Mouse (Mus musculus): ENCODE measurements around the gene Ints1. TPM values are rescaled to one million over a fixed set of nuclear protein-coding genes. Genes with fewer than 3 reads are reported as not detected.

Ints1 gene
- total RNA-seq, 1 experiment from 2014 or later: 32.7 TPM

GRCm38 (mm10) chr5:139801880-139802279 lies 26.4 kb upstream of the Ints1 start:
- no peak for ATAC-seq (replicated peaks; ENCODE audit: low read depth, poor library complexity, severe bottlenecking)

DNA sequence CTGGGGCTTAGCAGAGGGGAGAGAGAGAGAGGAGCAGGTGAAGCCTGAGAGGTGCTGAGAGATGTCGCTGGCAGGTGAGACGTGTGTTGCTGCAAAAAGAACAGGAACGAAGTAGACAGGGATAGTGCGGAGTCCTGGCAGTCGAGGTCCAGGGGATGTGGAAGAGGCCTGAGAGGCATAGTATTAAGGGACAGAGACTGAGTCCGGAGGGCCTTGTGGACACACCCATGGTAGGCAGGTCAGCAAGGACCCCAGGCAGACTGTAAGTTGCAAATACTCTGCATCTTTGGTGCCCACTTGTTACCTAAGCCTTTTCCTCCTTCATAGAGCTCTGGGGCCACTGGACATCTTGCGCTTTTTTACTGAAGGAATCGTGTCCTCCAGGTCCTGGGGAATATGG lies 25.8 kb upstream of the Ints1 start:
- ATAC-seq (replicated peaks; ENCODE audit: low read depth, poor library complexity, severe bottlenecking): no peak

DNA sequence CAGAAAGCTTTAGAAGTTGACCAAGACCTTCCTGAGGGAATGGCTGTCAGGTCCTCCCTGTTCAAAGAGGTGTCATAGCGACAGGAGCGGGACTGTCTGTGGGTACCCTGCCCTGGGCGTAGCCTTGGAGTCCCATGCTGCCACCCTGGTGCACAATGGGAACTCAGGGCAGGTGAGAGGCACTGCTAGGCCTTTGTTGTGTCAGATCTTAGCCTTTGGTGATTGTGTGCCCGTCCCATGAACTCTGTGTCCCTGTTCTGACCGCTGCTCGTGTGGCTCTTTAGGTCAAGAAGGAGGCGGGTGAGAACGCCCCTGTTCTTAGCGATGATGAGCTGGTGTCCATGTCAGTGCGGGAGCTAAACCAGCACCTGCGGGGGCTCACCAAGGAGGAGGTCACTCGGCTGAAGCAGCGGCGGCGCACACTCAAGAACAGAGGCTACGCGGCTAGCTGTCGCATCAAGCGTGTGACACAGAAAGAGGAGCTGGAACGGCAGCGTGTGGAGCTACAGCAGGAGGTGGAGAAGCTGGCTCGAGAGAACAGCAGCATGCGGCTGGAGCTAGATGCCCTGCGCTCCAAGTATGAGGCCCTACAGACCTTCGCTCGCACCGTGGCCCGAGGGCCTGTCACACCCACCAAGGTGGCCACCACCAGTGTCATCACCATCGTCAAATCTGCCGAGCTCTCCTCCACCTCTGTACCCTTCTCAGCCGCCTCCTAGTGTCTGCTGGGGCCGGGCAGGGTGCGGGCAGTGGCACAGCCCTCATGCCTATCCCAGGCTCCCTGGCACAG lies 24.5 kb upstream of the Ints1 start:
- no peak for ATAC-seq (replicated peaks; ENCODE audit: low read depth, poor library complexity, severe bottlenecking)

GRCm38 (mm10) chr5:139799041-139799440 lies 23.6 kb upstream of the Ints1 start:
- no peak for ATAC-seq (replicated peaks; ENCODE audit: low read depth, poor library complexity, severe bottlenecking)

- no peak for ATAC-seq (replicated peaks; ENCODE audit: low read depth, poor library complexity, severe bottlenecking)
Measured at GRCm38 (mm10) chr5:139798168-139798900, 22.9 kb upstream of the Ints1 start.

DNA sequence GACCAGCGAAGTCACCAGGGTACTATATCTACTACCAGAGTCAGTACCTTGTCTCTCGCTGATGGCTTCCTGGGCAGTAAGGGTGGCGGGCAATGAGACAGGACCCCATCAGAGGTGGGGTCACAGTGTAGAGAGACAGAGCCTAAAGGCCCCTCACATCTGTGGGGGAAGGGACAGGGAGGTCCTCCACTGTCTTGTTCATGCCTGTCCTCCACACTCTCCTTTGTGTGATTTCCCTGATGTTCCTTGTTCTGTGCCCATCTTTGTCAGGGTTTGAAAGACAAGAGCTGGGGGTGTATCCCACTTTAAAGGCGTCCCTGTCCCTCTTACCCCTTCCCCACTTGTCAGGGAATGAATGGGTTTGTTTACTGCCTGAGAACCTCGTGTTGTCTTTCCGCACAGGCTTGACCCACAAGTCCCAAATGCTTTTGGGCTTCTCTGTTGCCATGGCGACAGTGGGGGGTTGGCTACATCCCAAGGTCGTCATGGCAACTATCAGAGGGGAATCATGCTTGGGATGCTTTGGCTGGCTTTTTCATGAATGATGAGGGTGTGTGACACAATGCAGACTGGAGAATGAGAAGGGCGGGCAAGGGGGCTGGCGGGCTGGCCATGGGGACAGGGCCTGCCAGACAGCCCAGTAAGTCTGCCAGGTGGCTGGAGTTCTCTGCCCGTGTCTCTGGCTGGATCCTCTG lies 22.1 kb upstream of the Ints1 start:
- no peak for ATAC-seq (replicated peaks; ENCODE audit: low read depth, poor library complexity, severe bottlenecking)

DNA sequence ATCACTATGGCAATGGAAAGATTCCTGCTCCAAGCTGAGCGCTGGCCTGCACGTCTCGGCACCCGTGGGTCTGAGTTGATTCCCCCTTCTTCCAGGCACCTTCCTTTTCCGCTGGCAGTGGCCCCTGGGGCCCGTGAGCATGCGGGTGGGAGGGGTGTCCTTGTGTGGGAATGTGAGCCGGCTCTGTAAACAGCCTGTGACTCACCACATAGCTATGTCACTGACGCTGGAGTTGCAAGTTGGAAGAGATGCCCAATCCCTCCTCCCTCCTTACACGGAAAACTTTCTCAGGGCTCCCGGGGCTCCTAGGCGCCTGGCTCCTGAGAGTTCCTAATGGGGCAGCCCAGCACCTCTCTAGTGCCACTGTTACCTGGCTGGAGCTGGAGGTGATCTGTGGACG lies 21.4 kb upstream of the Ints1 start:
- ATAC-seq (replicated peaks; ENCODE audit: low read depth, poor library complexity, severe bottlenecking): no peak

GRCm38 (mm10) chr5:139796001-139796620 lies 20.6 kb upstream of the Ints1 start:
- ATAC-seq (replicated peaks; ENCODE audit: low read depth, poor library complexity, severe bottlenecking): no peak

DNA sequence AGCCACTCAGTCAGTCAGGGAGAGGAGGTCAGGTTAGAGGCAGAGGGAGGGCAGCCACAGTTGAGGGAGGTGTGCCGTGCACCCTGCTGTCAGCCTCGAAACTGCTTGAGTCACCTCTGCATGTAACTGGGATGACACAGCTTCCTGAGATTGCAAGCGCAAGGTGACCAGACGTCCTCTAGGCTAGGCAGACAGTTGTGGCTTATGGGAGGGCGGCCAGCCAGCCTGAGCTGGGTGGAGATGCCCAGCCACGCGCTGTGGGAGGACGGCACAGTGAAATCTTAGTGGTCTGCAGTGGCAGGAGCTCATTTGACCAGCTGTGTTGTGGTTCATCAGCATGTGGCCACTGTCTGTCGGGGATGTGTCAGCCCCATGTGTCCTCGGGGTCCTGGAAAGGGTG lies 19.5 kb upstream of the Ints1 start:
- peak; percentile 21 for ATAC-seq (replicated peaks; ENCODE audit: low read depth, poor library complexity, severe bottlenecking)

DNA sequence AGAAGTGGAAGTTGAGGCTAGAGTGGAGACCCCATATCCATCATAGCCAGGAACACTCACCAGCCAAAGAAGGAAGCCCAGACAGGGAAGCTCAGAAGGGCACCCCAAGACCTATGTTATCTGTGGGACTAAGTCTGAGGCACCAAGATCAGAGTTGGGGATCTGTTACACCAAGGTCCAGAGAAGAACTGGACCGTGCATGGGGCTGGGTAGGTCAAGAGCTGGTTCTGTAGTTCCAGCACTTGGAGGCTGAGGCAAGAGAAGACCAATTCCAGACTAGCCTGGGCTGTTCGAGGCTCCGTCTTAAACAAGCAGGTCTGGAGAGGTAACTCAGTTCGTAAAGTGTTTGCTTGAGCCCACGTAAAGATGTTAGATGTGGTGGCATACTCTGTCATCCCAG lies 18.7 kb upstream of the Ints1 start:
- ATAC-seq (replicated peaks; ENCODE audit: low read depth, poor library complexity, severe bottlenecking): no peak

- peak; percentile 4; the same call in 1 of the 2 replicates for ATAC-seq (replicated peaks; ENCODE audit: low read depth, poor library complexity, severe bottlenecking)
Measured at GRCm38 (mm10) chr5:139793338-139794089, 18.0 kb upstream of the Ints1 start.

DNA sequence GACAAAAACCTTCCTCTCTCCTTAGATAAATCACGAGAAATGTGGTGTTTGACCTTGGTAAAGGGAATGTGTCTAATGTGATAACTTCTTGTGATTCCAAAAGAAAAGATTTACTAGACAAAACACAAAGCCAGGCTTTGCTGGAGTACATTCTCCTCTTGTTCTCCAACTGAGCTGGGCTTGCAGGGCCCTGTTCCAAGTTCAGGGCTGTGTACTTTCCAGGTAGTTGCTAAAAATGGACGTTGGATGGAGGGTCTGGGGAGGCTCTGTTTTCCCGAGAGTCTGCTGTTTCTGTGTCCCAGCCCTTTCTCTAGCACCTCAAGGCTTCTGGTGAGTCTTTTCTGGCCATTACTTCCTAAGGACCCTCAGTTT lies 17.5 kb upstream of the Ints1 start:
- ATAC-seq (replicated peaks; ENCODE audit: low read depth, poor library complexity, severe bottlenecking): no peak

DNA sequence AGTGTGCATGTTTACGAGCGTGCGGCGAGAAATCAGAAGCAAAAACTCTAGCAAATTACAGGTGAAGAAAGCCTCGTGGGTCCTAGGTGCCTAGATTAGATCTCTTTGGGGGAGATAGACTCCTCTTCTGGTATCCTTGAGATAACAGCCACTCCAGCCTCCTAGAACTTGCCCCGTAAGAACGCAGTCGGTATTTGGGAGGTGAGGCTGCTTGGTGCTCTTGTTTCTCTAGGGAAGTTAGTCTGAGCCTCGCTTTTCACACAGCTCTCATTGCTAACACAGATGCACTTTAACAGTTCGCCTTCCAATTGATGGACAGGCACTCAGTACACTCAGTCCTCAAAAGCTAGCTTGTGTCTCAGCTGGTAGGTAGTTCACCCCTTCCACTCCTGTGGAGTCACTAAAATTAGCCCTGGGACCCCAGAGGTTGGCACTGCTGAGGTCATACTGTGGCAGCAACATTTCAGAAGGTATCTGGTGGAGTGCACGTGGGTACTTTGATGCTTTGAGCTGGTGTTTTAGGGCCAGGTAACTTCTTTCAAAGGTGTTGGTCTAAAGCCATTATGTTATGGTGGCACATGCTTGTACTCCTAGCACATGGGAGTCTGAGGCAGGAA lies 16.8 kb upstream of the Ints1 start:
- ATAC-seq (replicated peaks; ENCODE audit: low read depth, poor library complexity, severe bottlenecking): no peak

- peak; percentile 74 for ATAC-seq (replicated peaks; ENCODE audit: low read depth, poor library complexity, severe bottlenecking)
Measured at GRCm38 (mm10) chr5:139791227-139792158, 16.0 kb upstream of the Ints1 start, which contains the start of gene Mafk. Mafk (plus strand) TSS chr5:139791513.

DNA sequence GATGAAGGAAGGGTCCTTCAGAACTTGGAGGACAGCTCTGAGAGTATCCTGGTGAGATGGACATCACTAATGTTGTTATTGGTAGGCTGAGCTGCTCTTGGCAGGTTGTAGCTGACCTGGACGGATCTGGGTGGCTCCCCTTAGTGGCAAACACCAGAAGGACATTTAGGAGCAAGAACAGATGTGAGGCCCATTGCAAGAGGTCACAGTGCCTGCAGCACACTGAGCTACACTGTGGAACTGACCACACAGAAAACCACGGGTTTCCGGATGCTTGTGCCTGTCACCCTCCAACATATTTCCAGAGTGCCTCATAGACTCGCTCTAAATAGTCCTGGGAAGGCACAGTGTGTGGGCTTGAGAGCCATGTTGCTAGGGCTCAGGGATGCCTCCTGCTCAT lies 14.0 kb upstream of the Ints1 start:
- peak; percentile 40 for ATAC-seq (replicated peaks; ENCODE audit: low read depth, poor library complexity, severe bottlenecking)

DNA sequence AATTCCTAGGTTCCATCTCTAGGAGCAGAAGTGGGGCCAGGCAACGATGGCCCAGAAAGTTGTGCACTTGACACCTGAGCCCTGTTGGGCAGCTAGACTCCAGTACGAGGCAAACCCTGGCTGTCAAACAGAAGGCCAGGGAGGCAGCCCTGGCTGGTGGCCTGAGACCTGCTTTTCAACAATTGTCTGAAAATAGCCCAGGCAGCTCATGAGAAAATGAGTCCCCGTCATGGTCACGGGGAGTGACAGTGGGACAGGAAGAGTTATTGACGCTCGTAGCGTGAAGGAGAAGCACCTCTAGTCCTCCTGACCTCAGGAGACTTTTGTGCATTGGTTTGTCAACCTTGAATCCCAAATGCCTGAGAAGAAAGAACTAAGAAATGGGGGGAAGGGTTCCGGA lies 5.9 kb upstream of the Ints1 start:
- ATAC-seq (replicated peaks; ENCODE audit: low read depth, poor library complexity, severe bottlenecking): no peak

GRCm38 (mm10) chr5:139776966-139777365 lies 1.5 kb upstream of the Ints1 start:
- ATAC-seq (replicated peaks; ENCODE audit: low read depth, poor library complexity, severe bottlenecking): peak; percentile 84

DNA sequence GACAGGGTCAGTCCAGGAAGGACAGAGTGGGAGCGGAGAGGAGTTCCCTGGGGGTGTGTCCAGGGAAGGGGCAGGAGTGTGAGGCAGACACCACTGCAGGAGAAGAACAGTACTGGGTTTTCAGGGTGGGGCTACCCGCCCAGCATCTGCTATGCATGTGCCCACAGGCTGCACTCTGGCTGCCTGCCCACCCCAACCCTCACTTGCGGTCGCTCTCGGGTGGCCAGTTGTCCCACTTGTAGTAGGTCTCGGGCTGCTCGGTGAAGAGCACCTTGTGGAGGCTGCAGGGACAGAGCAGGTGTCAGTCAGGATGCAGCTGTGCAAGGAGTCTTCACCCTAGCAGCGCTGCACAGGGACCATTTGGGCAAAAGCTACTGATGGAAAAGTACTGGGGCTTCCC lies 7.3 kb downstream of the Ints1 start:
- ATAC-seq (replicated peaks; ENCODE audit: low read depth, poor library complexity, severe bottlenecking): no peak

Measured in common myeloid progenitor, adult 5-6 weeks (primary cell).